Mouse (Mus musculus): ENCODE data around the gene Cfap298.

The Cfap298 gene

DNA sequence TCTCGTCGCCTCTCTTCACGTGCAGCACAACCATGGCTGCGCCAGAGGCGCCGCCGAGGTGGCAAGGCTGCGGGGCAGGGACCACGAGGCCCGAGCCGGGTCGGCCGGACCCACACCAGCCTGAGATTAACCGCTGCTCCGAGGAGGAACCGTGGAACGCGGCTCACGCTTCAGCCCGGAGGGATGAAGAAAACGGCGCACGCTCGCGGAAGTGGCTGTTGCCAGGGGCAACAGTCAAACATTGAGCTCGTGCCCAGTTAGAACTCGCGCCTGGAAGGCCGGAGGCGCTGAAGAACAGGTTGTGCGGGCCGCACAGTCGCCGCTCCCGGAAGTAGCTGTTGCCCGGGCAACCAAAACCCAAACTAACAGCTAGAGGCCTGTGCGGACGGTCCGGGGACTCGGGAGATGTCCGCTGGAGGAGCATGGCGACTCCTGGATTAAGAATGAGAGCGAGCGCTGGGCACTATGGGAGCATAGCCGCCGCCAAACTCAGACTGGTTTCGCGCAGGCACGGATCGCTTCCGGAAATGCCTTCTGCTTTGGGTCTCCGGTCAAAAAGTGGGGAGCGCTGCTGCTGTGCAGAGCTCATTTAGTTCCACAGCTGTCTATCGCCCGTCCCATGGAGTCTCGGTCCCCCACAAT is at the start of gene Cfap298:
TSS of gene Cfap298 (minus strand) at position 428 of the 642 bp plus-strand sequence.
- DNase-seq (ENCODE audit: low spot score in 2 of 2): peak; percentile 87 to 93

DNA sequence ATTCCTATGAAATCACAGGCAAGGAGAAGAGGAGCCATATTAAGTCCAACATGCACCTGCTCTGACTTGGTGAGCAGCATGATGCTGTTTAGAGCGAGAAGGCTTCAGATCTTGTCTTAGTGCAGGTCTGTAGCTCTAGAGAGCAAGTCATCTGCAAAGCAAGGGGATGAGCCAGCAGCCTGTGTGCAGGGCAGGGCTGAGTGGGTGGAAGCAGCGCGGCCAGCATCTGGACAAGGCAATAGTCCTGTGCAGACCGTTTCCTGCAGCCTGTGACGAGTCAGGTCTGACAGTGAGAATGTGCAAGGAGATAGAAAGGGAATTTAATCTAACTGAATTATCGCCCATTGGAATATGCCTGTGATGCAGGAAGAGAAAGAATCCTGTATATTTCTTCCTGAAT is 36.1 kb upstream of the Cfap298 start:
- no peak for DNase-seq (ENCODE audit: low spot score in 2 of 2)

DNA sequence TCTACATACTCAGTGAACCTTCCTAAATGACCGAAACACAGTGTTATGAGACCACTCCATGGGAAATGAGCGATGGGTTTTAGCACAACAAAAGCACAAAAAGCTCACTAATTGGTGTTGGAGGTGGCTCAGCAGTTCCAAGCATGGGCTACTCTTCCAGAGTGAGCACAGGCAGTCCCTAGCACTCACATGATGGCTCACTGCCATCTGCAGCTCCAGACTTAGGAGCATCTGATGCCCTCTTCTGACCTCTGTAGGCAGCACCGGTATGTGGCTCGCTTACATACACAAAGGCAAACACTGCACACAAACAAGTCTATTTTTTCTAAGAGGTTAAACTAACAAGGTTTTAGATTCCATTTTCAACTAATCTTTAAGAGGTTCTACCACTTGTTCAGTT is 31.3 kb upstream of the Cfap298 start:
- no peak for DNase-seq (ENCODE audit: low spot score in 2 of 2)

DNA sequence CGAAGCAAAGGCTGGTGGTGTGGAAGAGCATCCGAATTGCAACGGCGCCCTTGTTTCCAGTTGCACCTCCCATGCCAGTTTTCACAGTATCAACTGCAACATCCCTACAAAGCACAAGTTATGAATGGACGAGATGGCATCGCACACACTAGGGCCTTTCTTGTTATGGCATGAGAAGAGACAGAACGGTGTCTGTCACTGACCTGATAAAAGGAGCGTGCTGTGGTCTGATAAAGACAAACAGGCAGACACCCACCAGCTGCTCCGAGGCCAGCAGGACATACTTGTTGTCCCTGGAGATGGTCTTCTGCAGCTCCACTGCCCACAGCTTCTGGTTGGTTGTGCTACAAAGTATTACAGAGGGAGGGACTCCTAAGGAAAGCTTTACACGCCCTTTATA is 29.4 kb upstream of the Cfap298 start:
- DNase-seq (ENCODE audit: low spot score in 2 of 2): no peak

DNA sequence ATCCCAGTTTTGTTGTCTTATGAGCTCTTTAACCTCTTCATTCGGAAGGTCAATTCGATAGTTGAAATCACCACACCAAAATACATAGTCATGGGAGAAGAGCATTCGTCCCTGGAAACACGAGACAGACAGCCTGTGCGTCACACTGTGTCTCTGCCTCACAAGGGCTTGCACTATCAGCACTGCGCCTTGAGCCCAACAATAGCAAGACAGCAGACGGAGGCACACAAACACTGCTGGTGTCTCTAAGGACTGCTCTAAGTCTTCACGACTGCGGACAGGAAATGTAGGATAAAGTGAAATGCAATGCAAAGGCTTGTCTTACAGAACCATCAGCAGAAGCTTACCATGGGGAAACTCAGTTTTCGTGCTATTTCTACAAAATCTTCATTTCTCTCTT is 29.0 kb upstream of the Cfap298 start:
- no peak for DNase-seq (ENCODE audit: low spot score in 2 of 2)

DNA sequence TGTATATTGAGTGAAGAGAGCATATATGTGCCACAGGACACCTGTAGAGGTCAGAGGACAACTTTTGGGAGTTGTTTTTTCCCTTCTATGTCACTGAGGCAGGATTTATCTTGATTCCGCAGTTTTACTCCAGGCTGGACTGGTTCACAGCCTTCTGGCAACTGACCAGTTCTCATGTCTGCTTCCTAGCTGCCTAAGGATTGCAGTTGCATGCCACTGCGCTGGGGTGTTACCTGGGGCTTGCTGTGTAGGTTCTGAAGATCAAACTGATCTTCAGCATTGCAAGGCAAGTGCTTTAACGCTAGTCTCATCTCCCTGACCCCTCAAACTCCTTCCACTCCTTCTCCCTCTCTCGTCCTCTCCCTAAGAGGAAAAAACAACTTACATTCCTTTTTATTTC is 28.3 kb upstream of the Cfap298 start:
- DNase-seq (ENCODE audit: low spot score in 2 of 2): no peak

DNA sequence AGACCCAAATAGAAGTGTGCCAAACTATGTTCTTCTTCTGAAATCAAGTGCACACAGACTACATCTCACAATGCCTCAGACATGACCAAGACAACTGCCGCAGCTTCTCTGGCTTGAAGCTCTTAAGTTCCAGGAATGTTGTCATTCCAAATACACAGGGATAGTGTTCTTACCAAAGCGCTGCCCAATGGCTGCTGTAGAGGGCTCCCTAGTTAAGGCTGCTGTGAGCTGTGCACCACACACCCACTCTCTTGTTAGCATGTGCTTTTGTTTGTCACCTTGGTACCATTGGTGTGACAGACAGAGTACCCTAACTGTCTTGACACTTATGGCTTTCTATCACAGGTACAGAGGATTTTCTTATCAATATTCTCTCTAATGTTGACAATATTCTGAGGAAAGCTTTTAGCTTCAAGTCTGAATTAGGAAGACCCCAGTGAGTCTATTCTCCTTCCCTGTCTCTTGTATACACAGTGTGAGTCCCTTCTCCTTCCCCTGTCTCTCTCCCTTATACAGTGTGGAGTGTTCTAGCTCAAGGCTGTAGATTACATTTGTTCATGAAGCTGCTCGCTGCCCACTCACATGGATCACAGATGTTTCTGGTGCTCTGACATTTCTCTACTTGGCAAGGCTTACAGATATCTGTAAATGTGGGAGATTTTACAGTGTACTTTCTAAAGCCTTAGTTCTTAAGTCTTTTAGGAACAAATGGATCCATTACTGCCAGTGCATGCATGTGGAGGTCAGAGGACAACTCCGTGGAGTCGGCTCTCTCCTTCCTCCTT is 23.6 kb upstream of the Cfap298 start:
- DNase-seq (ENCODE audit: low spot score in 2 of 2): no peak

DNA sequence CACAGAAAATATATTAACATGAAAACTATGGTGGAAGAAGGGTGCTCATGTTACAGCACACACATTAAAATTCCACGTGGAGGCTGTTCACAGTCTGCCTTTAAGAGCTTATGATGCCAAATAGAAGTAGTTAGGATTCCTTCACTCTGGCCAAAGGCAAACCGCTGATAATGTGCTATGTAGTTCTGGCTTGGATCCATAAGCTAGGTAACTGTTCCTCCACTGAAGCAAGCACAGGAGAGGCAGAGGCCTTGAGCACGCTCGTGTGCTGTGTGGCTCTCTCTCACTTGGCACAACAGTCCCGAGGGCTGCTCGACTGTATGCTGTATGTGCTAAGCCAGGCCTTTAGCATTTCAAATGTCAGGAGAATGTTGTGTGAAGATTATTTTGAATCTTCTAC is 20.6 kb upstream of the Cfap298 start:
- no peak for DNase-seq (ENCODE audit: low spot score in 2 of 2)

DNA sequence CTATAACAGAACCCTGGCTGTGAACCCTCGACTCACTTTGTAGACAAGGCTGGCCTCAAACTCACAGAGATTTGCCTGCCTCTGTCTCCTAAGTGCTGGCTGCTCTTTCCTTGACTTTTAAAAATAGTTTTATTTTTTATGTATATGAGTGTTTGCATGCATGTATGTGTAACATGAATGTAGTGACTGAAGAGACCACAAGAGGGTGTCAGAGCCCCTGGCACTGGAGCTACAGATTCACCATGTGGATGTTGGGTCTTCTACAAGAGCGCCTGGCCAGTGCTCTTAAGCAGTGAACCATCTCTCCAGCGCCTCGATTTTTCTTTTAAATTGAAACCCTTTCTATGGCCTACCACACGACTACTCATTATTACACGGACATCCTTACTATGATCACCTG is 18.9 kb upstream of the Cfap298 start:
- DNase-seq (ENCODE audit: low spot score in 2 of 2): no peak

DNA sequence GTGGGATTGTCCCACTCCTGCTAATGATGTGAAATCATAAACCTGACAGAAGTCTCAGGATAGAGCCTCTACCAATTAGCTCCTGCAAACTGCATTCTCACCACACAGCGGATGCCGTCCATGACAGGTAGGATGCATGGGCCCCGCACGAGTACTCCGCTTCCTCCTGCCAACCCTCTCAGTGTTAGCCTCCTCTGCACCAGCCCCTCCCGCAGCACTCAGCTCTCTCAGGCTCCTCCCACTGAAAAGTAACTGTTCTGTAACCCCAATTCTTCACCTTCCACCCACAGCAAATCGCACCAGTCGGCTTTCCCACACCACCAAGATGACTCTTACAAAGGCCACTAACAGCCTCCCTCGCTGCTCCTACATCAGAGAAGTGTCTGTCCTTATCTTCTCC is 18.2 kb upstream of the Cfap298 start:
- no peak for DNase-seq (ENCODE audit: low spot score in 2 of 2)

DNA sequence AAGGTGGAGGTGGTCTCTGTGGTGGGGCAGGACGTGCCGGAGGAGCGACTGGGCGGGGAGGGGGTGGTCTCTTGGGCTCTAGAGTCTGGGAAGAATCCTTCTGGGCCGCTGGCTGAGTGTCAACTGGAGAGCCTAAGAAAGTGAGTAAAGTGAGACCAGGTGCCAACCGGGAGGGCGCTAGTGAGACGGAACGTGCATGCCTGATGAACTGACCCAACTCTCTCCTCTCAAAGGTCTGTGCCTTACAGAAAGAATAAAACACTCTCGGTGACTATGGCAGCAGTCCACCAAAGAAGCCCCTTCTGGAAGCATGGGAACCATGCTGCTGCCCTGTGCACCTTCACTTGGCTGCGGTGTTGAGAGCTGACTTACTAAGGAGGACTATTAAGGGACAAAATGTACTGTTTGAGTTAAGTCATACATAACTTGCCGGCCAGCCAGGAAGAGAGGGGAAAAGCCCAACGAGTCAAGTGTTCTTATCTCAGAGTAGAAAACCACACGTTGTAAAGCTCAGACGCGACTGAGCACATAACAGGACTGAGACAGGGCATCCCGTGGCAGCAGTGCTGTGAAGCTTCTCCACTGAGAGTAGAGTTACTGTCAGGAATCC is 15.5 kb upstream of the Cfap298 start:
- no peak for DNase-seq (ENCODE audit: low spot score in 2 of 2)

DNA sequence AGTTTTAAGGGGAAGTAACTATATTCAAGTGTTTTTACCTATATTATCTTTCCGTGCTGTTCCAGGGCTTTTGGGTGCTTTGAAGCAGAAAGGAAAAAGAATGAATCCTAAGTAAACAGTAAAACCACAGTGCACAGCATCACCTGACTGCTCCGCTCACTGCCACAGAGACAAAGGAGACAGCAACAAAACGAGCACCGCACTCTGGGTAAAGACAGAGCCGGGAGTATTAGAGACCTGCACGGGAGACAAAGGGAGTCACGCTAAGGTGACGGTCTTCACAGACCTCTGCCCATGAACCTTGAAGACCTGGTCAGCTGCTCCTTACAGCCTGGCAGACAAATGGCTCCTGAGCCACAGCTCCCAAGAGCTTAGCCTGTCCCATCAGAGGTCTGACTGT is 12.1 kb upstream of the Cfap298 start:
- DNase-seq (ENCODE audit: low spot score in 2 of 2): no peak

DNA sequence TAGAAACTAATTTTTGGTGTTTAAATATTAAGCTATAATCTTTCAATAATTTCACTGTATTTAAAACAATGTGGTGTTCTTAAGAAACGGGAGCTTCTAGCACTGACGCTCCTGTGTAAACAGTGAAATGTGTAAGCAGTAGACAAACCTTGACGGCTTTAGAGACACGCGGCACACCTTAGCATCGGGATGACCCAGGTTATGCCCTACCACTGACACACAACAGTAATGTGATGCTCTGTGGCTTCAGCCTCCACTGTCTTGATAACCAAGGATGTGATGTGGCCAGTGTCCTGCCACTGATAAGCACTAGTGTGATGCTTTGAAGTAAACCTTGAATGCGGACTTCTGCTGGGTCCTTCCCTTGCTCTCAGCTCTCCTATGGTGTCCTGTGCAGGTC is 6.3 kb upstream of the Cfap298 start:
- DNase-seq (ENCODE audit: low spot score in 2 of 2): no peak

DNA sequence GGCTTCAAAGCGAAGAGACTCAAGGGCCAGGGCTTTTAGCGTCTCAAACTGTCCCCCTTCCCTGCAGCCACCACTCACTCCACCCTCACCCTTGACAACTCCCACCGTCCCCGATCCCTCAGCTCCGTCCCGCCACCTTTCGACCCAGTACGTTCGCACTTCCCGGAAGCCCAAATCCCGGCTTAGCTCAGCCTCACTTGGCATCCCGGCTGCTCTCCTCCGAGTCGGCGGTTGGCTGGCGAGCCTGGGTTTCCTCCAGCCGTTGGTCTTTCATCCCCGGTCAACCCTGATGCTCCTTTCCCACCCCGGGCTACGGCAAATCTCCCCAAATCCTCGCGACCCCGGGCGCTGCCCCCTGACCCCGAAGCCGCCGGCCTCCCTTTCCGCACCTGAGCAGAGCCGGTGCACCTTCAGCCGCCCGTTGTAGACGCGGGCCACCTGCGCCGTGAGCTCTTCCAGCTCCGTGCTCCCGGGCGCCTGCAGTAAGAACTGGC is 674 bp downstream of the Cfap298 start:
- peak; percentile 57 to 68 for DNase-seq (ENCODE audit: low spot score in 2 of 2)

DNA sequence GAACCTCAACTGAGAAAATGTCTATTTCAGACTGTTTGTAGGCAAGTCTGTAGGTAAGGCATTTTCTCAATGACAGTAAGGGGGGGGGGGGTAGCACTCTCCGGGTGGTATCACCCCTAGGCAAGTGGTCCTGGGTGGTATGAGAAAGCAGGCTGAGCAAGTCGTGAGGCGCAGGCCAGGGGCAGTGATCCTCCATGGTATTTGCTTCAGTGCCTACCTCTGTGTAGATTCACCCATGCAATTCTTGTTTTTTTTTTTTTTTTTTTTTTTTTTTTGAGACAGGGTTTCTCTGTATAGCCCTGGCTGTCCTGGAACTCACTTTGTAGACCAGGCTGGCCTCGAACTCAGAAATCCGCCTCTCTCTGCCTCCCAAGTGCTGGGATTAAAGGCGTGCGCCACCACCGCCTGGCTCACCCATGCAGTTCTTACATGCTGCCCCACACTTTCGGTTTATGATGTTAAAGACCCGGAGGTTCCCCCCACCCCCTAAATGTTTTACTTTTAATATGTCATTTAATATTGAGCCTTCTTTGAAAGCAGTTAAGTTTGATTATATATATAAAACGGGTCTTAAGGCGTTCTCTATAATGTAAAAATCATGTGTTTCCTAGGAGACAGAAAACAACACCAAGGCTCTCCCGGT is 1.3 kb downstream of the Cfap298 start:
- no peak for DNase-seq (ENCODE audit: low spot score in 2 of 2)

DNA sequence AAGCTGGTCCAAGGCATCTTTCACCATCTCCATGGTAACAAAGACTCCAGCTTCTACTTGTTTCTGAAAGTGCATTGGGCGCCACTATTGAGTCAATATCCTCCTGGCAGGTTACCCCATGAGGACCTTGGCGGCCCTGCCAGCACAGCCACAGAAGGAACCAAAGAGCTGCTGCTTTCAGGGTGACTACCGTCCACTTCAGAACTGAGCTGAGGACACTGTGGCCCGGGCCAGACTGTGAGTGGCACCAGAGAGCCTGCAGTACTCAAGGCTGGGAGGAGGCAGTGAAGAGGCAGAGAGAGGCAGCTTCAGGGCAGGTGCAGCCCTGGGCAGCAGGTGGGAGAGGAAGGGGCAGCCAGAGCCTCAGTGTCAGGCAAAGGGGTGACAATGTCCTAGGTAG is 7.5 kb downstream of the Cfap298 start:
- no peak for DNase-seq (ENCODE audit: low spot score in 2 of 2)

DNA sequence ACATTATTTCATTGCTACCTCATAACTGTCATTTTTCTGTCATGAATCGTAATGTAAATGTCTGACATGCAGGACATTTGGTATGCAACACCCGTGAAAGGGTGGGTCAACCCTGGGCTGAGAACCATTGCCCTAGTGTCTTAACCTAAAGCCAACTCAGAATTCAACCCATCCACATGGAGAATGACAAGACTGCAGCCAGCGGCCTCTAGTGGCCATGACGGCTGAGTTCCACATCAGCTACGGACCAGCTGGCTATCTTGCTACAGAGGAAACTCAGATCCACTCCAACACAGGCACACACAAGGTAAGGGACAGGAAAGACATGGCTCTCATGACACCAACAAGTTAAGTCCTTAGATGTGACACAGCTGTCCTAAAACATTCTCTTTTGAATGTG is 9.5 kb downstream of the Cfap298 start:
- peak; percentile 46 to 54 for DNase-seq (ENCODE audit: low spot score in 2 of 2)

DNA sequence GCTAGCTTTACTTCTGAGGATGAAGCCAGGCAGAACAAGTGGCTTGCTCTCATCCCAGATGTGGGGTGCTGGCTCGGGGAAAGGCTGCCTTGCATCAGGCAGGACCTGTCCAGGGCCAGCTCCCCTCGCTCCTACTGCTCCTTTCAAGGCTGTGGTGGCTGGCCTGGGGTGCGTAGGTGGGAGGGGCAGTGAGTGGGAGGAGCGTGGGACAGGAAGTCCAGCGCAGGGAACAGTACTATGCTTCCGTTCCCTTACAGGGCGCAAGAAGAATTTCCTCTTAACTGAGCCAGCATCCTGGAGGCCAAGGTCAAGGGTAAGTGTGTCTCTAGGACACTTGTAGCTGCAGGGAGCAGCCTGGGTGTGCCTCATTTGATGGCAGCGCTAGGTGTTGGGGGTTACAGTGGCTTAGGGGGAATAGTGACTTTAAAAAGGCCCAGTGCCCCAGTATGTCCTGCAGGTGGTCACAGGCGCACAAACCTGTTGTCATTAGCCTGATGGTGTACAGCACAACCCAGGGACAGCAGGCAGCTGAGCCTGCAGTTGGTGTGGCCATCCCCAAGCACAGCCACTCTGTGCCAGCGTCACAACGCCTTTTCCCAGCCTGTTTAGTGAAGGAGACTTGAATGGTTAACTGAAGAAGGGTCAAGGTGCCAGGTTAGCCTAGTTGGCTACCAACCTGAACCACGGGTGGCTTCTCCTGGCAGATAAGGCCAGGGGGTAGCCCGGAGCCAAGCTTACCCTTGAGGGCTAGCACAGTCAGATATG is 10.1 kb downstream of the Cfap298 start:
- DNase-seq (ENCODE audit: low spot score in 2 of 2): peak; percentile 46 to 50

DNA sequence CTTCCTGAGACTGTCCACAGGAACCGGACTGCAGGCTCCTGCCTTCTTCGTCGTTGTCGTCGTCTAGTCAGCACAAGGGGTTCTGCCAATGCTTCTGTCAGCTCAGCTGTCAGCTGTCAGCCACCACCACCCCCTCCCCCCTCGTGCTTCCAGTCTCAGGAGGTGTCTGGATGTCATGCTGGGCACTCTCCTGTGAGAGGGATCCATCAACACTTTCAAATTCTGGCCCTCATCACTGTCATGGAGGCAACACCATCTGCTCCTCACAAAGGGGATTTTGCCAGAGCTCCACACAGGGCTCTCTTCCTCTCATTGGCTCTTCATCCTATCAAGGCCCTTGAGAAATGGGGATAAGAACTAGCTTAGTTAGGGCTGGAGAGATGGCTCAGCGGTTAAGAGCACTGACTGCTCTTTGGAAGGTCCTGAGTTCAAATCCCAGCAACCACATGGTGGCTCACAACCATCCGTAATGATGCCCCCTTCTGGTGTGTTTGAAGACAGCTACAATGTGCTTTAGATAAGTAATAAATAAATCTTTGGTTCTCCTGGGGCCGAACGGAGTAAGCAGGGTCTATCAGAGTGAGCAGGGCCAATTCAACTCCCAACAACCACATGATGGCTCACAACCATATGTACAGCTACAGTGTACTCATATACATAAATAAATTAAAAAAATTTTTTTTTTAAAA is 13.3 kb downstream of the Cfap298 start:
- peak; percentile 73 to 78 for DNase-seq (ENCODE audit: low spot score in 2 of 2)

DNA sequence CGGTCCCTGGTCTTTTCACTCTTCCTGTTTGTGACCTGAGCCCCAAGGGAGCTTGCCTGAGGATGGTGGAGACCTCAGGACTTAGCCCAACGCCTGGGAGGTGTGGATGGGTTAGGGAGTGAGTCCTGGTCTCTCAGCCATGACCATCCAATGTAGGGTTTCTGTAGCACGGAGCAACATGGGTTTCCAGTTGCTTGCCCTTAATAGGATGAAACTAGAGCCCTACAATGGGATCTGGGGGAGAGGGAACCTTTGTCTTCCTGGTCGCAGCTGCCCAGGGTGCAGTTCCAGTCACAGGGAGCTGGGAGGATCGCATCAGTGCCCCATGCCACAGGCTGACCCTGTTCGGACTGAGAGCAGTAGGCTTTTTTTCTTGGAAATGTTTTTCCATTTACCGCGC is 17.8 kb downstream of the Cfap298 start:
- DNase-seq (ENCODE audit: low spot score in 2 of 2): no peak

DNA sequence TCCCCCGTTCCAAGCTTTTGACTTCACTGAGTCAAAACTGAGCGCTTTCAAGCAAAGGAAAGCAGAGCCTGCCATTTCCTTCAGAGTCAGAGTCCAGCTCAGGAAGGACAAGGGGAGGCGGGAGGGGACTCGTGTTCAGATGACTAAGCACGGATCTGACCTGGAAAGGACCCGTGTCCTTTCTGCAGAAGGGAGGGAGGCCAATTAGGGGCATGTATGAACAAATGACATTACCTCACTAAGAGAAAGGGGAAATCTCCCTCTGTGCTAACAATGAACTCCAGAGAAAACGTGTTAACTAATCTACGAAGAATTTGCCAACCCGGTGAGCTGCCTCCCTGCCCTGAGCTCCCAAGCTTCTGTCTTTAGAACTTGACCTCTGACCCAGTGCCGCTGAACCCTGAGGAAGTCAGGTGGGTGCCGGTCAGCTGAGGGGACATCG is 18.9 kb downstream of the Cfap298 start:
- peak; percentile 58 to 64 for DNase-seq (ENCODE audit: low spot score in 2 of 2)

Measured in heart, adult 9 months (tissue).